Mouse (Mus musculus) left cerebral cortex, postnatal 14 days (tissue): ENCODE results near the gene Il20ra. TPM values are rescaled to one million over a fixed set of nuclear protein-coding genes. Genes with fewer than 3 reads are reported as not detected.

Experiments used
- DNase-seq, 2 experiments: peaks; one replicate each; pipeline ENCODE4 v3.0.0; 2021 to 2022; ENCODE audit warnings: low spot score in 2 of 2, mixed read lengths in 1 of 2
- intact Hi-C: fragments of 180-260 bp; cut with DNase I; formaldehyde crosslinking; loops from one replicate; pipeline ENCODE4 v1.15.1; 2025
- total RNA-seq, 2 experiments: library from RNA; stranded (reverse); gene quantifications; 2 replicates each; pipeline ENCODE4 v1.2.3; 2021

Gene Il20ra
- total RNA-seq, 2 experiments from 2014 or later, result 0.32 to 0.33 TPM

- intact Hi-C loops, result no loop called here
- no peak for DNase-seq
These were observed 33.3 kb downstream of the Il20ra start for GRCm38 (mm10) chr10:19745662-19746061.

GRCm38 (mm10) chr10:19746156-19746555 is 33.8 kb downstream of the Il20ra start:
- intact Hi-C loops, result no loop called here
- DNase-seq, result no peak

GRCm38 (mm10) chr10:19747661-19748060 is 35.3 kb downstream of the Il20ra start:
- intact Hi-C loops, result no loop called here
- DNase-seq, result no peak

GRCm38 (mm10) chr10:19765459-19765858 is 53.1 kb downstream of the Il20ra start:
- intact Hi-C loops, result no loop called here
- no peak for DNase-seq

GRCm38 (mm10) chr10:19779092-19779491 is 66.7 kb downstream of the Il20ra start:
- peak; percentile 25 to 39 for DNase-seq
- intact Hi-C loops, result no loop called here

GRCm38 (mm10) chr10:19781365-19781764 is 69.0 kb downstream of the Il20ra start:
- peak in 1 of 2 experiments; percentile 12 for DNase-seq

GRCm38 (mm10) chr10:19794996-19795395 is 82.6 kb downstream of the Il20ra start:
- intact Hi-C loops, result no loop called here
- no peak for DNase-seq

More at GRCm38 (mm10) chr10:19781365-19781764, 69.0 kb downstream of the Il20ra start:
- intact Hi-C loops, result no loop called here

GRCm38 (mm10) chr10:19802958-19803357 is 90.6 kb downstream of the Il20ra start:
- DNase-seq, result no peak
- intact Hi-C loops, result no loop called here

GRCm38 (mm10) chr10:19804763-19805162 is 92.4 kb downstream of the Il20ra start:
- intact Hi-C loops, result no loop called here
- no peak for DNase-seq

Other genes starting within 250 kb of the Il20ra start
- gene Ifngr1, start 120.6 kb upstream of the Il20ra start, total RNA-seq, result 10 to 100 TPM; 18.9 to 20.2 TPM
- gene Il22ra2, start 90.6 kb upstream of the Il20ra start, total RNA-seq, result not detected
- gene Slc35d3, start 138.9 kb downstream of the Il20ra start, total RNA-seq, result 1 to 10 TPM; 1.2 to 2.4 TPM
- 10 to 100 TPM; 26.1 to 27.4 TPM for gene Pex7, start 195.1 kb downstream of the Il20ra start, total RNA-seq
- gene Map3k5, start 221.9 kb downstream of the Il20ra start, total RNA-seq, result 10 to 100 TPM; 39.9 to 47.5 TPM